Mouse (Mus musculus) midbrain, embryonic 10.5 days (tissue): ENCODE results near the gene Mtch2. TPM values are rescaled to one million over a fixed set of nuclear protein-coding genes. Genes with fewer than 3 reads are reported as not detected.
A peak's percentile ranks its signal among the peaks of the same experiment; 100 is the strongest.

Experiments used
- DNase-seq: peaks from one replicate; pipeline ENCODE4 v3.0.0-alpha.2; 2017; ENCODE audit warnings: low spot score
- H3K27ac ChIP-seq: fragments of 300-500 bp; sonication (generic); replicated peaks from 2 replicates; pipeline ENCODE4 v1.5.1; 2016; ENCODE audit warnings: mild to moderate bottlenecking
- H3K27me3 ChIP-seq: fragments of 300-500 bp; sonication (generic); 2 replicates; pipeline ENCODE4 v1.6.1; 2016; ENCODE audit warnings: low read depth, mild to moderate bottlenecking; ENCODE audit not compliant: poor library complexity, severe bottlenecking
- H3K36me3 ChIP-seq: fragments of 300-500 bp; sonication (generic); 2 replicates; pipeline ENCODE4 v1.6.1; 2016; ENCODE audit warnings: mild to moderate bottlenecking, moderate library complexity
- H3K4me1 ChIP-seq: fragments of 300-500 bp; sonication (generic); 2 replicates; pipeline ENCODE4 v1.6.1; 2016
- H3K4me3 ChIP-seq: fragments of 300-500 bp; sonication (generic); 2 replicates; pipeline ENCODE4 v1.5.1; 2016; ENCODE audit warnings: mild to moderate bottlenecking, moderate library complexity
- H3K9me3 ChIP-seq: fragments of 300-500 bp; sonication (generic); replicated peaks from 2 replicates; pipeline ENCODE4 v1.6.1; 2016; ENCODE audit warnings: mild to moderate bottlenecking
- WGBS: fragments of 180-500 bp; shearing (Covaris S2); methylation state at CpG from one replicate; pipeline ENCODE4 v1.1.7; 2016; 5-methylcytosine and 5-hydroxymethylcytosine counted together
- polyA plus RNA-seq: library from polyadenylated mRNA; unstranded; fragments of >200 nt; fragmentation: Nextera tagmentation; extraction: Ambion mirVana; gene quantifications from 2 replicates; pipeline ENCODE4 v1.2.1, GENCODE M21; 2016

The Mtch2 gene
- polyA plus RNA-seq, 1 experiment from 2014 or later: 254 TPM

GRCm38 (mm10) chr2:90871180-90871961, 24.4 kb downstream of the Mtch2 start:
- H3K27me3 ChIP-seq: no peaks in the 10 kb centered on the region
- DNase-seq: no peak
- no peak overlapping the region for H3K27ac ChIP-seq
- peaks cover 21% of the 10 kb centered on the region for H3K36me3 ChIP-seq
- H3K9me3 ChIP-seq: no peaks in the 10 kb centered on the region
- 76% methylated on average over 8 of the region's 8 CpGs for WGBS
- no peaks in the 10 kb centered on the region for H3K4me1 ChIP-seq
- H3K4me3 ChIP-seq: no peak overlapping the region

DNA sequence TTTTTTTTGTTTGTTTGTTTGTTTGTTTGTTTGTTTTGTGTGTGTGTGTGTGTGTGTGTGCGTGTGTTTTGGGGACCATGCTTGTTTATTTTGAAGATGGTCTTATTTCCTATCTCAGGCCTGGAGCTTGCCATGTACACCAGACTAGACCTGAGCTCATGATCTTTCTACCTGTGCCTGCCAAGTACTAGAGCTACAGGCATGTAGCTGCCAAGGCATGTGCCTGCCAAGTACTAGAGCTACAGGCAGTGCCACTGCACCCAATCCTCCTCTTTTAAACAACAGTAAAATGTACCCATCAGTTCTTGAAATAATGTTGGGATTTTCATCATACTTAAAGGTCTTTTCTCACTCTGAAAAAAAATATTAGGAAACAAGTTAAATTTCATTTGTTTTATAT, 27.1 kb downstream of the Mtch2 start:
- Histone ChIP-seq H3K4me1 (peaks cover under 1% of the 10 kb centered on the region), H3K9me3 (no peaks in the 10 kb centered on the region), H3K27ac (no peak overlapping the region), H3K27me3 (0 out of 2 replicates have a peak, but pooled peaks cover 1% of the 10 kb centered on the region), H3K36me3 (no peaks in the 10 kb centered on the region), H3K4me3 (no peak overlapping the region)
- WGBS: 83% methylated on average over 1 of the region's 1 CpGs
- no peak for DNase-seq

GRCm38 (mm10) chr2:90875239-90875638, 28.3 kb downstream of the Mtch2 start:
- no peak overlapping the region for H3K4me3 ChIP-seq
- H3K27ac ChIP-seq: no peak overlapping the region
- peaks cover 13% of the 10 kb centered on the region for H3K4me1 ChIP-seq
- peaks cover 13% of the 10 kb centered on the region; the same call in 1 of the 2 replicates for H3K27me3 ChIP-seq
- WGBS: 83% methylated on average over 2 of the region's 2 CpGs
- H3K36me3 ChIP-seq: no peaks in the 10 kb centered on the region
- no peak for DNase-seq
- no peaks in the 10 kb centered on the region for H3K9me3 ChIP-seq

DNA sequence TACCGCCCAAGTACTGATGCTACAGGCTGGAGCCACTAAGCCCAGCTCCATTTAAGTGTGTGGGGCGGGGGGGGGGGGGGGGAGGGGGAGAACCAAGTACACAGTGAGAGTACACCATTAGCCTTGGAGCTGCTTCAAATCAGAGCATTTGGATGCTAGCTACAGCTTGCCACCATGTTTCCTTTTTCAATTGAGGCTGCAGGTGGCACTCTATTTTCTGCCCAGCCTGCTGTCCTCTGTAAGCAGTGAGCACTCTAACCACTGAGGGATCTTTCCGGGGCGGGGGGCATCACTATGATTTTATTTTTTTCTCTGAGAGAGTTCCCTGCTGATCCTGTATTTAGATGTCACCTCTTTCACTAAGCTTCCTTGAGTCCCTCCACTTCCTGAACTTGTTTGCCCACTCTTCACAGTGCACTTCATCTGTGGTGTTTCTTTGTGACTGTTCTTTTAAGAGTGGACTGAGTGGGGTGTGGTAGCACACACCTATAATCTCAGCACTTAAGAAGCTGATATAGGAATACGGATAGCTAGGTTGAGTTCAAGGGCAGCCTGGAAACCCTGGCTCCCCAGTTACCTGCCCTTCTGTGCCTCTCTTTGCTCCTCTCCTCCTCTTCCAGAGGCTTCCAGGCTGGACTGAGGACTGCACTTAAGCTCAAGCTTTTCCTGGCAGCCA, 30.8 kb downstream of the Mtch2 start:
- 64% methylated on average over 5 of the region's 5 CpGs for WGBS
- Histone ChIP-seq H3K4me3 (no peak overlapping the region), H3K27ac (no peak overlapping the region), H3K4me1 (peaks cover 16% of the 10 kb centered on the region), H3K27me3 (peaks cover 22% of the 10 kb centered on the region; the same call in 1 of the 2 replicates), H3K36me3 (no peaks in the 10 kb centered on the region), H3K9me3 (no peaks in the 10 kb centered on the region)
- DNase-seq: no peak

GRCm38 (mm10) chr2:90879419-90879818, 32.5 kb downstream of the Mtch2 start:
- Histone ChIP-seq H3K4me1 (peaks cover 16% of the 10 kb centered on the region), H3K4me3 (no peak overlapping the region), H3K9me3 (no peaks in the 10 kb centered on the region; the same call in 1 of the 2 replicates), H3K27me3 (peaks cover 36% of the 10 kb centered on the region), H3K36me3 (no peaks in the 10 kb centered on the region), H3K27ac (no peak overlapping the region)
- DNase-seq: no peak

- no peak for DNase-seq
- H3K27ac ChIP-seq: no peak overlapping the region
- peaks cover 25% of the 10 kb centered on the region for H3K4me1 ChIP-seq
Measured at GRCm38 (mm10) chr2:90880144-90880785, 33.3 kb downstream of the Mtch2 start.

DNA sequence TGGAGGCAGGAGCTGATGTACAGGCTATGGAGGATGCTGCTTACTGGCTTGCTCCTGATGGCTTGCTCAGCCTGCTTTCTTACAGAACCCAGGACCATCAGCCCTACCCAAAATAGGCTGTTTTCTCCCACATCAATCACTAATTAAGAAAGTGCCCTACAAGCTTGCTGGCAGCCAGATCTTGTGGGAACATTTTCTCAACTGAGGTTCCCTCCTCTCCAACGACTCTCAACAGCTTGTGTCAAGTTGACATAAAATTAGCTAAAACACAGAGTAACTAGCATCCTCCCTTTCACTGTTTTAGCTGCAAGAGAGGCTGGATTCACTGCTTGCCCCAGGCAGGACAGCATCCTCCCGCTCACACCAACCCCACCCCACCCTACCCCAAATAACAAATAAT, 34.9 kb downstream of the Mtch2 start:
- Histone ChIP-seq H3K9me3 (no peaks in the 10 kb centered on the region; the same call in 1 of the 2 replicates), H3K27ac (no peak overlapping the region), H3K4me1 (peaks cover 40% of the 10 kb centered on the region), H3K4me3 (no peak overlapping the region), H3K27me3 (peaks cover 60% of the 10 kb centered on the region), H3K36me3 (no peaks in the 10 kb centered on the region)
- DNase-seq: no peak
- 89% methylated on average over 2 of the region's 2 CpGs for WGBS

More at GRCm38 (mm10) chr2:90880144-90880785, 33.3 kb downstream of the Mtch2 start:
- Histone ChIP-seq H3K27me3 (peaks cover 44% of the 10 kb centered on the region), H3K36me3 (no peaks in the 10 kb centered on the region), H3K9me3 (no peaks in the 10 kb centered on the region; the same call in 1 of the 2 replicates), H3K4me3 (no peak overlapping the region)
- 13% methylated on average over 6 of the region's 6 CpGs for WGBS

DNA sequence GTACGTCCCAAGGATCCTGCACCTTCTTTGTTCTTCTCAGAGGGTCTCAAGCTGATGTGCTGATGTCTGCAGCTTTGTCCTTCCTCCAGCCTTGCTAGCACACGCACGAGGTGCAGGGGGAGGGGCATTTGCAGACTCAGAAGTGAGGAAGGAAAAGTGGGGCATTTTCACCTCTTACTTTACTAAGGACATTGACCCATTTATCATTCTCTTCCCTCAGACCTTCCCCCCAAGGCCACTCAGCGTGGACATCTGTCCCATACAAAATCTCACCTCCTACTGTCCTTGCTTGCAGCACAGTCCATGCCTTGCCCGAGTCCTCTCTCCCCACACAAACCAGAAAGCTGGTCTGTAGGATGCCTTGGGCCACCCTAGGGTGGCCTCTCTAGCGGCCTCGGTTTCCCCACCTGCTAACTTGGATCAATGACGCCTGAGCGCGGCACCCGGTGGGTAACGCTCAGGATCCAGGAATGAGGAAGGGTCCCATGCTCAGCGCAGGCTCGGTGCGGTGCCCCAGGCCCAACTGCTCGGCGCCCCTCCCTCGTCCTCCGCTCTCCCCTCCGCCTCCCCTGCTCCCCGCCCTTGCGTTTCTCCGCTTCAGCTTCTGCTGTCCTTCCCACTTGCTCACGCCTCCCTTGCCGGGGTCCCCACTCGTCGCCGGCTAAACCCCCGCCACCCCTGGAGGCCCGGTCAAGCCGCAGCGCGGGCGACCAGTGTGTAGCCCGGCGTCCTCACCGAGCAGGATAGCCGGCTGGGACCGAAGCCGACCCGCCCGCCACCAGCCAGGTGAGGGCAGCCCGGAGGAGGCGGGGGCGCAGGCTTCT, 38.5 kb downstream of the Mtch2 start, which contains the start of gene C1qtnf4:
TSS of gene C1qtnf4 (plus strand) at position 643 of the 824 bp plus-strand sequence.
- Histone ChIP-seq H3K27ac (peak within 1 kb of the TSS; percentile 81), H3K4me3 (peak within 1 kb of the TSS; percentile 66), H3K27me3 (peaks cover 82% of the 10 kb centered on the region), H3K4me1 (peaks cover 45% of the 10 kb centered on the region), H3K9me3 (no peaks in the 10 kb centered on the region; the same call in 1 of the 2 replicates), H3K36me3 (no peaks in the 10 kb centered on the region)
- peak; percentile 66 for DNase-seq
- 2% methylated on average over 45 of the region's 45 CpGs for WGBS

GRCm38 (mm10) chr2:90886436-90886835, 39.5 kb downstream of the Mtch2 start:
- no peaks in the 10 kb centered on the region; the same call in 1 of the 2 replicates for H3K9me3 ChIP-seq
- WGBS: 21% methylated on average over 6 of the region's 6 CpGs
- peak overlapping the region; percentile 66 for H3K4me3 ChIP-seq
- H3K36me3 ChIP-seq: no peaks in the 10 kb centered on the region
- no peak for DNase-seq
- H3K27ac ChIP-seq: peak overlapping the region; percentile 81; the same call in 1 of the 2 replicates
- peaks cover 84% of the 10 kb centered on the region for H3K27me3 ChIP-seq
- H3K4me1 ChIP-seq: peaks cover 44% of the 10 kb centered on the region

DNA sequence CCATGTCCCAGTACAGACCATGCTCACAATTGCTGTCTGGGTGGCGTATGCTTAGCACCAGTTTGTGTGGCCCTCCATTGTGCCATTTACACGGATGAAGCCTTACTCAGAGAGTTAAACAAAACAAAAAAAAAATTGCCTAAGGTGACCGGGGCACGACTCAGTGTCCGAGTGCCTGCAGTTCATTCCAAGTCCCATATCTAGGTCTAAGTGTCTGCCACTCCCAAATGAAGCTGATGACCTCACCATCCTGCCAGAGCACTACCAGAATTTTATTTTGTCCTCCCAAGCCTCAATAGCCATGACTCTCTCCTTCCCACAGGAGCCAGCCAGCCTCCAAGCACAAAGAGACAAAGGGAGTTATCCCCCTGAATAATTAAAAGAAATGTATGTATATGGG, 40.7 kb downstream of the Mtch2 start:
- Histone ChIP-seq H3K27me3 (peaks cover 96% of the 10 kb centered on the region), H3K9me3 (no peaks in the 10 kb centered on the region; the same call in 1 of the 2 replicates), H3K4me3 (no peak overlapping the region), H3K4me1 (peaks cover 47% of the 10 kb centered on the region), H3K27ac (no peak overlapping the region), H3K36me3 (peaks cover 7% of the 10 kb centered on the region)
- whole genome bisulfite sequencing: 76% methylated on average over 5 of the region's 5 CpGs
- DNase-seq: no peak

DNA sequence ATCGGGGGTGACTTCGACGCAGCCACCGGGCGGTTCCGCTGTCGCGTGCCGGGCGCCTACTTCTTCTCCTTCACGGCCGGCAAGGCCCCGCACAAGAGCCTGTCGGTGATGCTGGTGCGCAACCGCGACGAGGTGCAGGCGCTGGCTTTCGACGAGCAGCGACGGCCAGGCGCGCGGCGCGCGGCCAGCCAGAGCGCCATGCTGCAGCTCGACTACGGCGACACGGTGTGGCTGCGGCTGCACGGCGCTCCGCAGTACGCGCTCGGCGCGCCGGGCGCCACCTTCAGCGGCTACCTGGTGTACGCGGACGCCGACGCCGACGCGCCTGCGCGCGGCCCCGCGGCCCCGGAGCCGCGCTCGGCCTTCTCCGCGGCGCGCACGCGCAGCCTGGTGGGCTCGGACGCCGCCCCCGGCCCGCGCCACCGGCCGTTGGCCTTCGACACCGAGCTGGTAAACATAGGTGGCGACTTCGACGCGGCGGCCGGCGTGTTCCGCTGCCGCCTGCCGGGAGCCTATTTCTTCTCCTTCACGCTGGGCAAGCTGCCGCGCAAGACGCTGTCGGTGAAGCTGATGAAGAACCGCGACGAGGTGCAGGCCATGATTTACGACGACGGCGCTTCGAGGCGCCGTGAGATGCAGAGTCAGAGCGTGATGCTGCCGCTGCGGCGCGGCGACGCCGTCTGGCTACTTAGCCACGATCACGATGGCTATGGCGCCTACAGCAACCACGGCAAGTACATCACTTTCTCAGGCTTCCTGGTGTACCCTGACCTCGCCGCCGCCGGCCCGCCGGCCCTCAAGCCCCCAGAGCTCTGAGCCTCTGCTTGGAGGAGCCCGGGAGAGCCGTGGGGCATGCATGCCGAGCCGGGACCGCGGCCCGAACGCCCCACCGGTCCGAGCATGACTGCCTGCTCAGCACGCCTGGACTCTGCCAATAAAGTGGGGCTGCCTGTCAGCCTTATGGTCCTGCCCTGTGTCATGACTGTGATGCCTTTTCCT, 42.9 kb downstream of the Mtch2 start:
- Histone ChIP-seq H3K9me3 (no peaks in the 10 kb centered on the region), H3K27ac (peak overlapping the region; percentile 75), H3K36me3 (peaks cover 26% of the 10 kb centered on the region), H3K4me3 (peak overlapping the region; percentile 56), H3K4me1 (peaks cover 43% of the 10 kb centered on the region), H3K27me3 (peaks cover 78% of the 10 kb centered on the region)
- WGBS: 4% methylated on average over 133 of the region's 133 CpGs
- DNase-seq: peak; percentile 59
